Mouse (Mus musculus) urinary bladder, adult 18-20 months (tissue): Measurements from ENCODE around the gene Slc17a7.
"Not testable (repeated sequence)": the region's sequence is repeated elsewhere in the genome, so short reads cannot be mapped to it uniquely, and the experiment has no call there.

ENCODE experiments used
- DNase-seq, 2 experiments: peaks; one replicate each; pipeline ENCODE4 v3.0.0; 2022; ENCODE audit warnings: low spot score in 2 of 2, mixed read lengths in 2 of 2

The Slc17a7 gene

DNA sequence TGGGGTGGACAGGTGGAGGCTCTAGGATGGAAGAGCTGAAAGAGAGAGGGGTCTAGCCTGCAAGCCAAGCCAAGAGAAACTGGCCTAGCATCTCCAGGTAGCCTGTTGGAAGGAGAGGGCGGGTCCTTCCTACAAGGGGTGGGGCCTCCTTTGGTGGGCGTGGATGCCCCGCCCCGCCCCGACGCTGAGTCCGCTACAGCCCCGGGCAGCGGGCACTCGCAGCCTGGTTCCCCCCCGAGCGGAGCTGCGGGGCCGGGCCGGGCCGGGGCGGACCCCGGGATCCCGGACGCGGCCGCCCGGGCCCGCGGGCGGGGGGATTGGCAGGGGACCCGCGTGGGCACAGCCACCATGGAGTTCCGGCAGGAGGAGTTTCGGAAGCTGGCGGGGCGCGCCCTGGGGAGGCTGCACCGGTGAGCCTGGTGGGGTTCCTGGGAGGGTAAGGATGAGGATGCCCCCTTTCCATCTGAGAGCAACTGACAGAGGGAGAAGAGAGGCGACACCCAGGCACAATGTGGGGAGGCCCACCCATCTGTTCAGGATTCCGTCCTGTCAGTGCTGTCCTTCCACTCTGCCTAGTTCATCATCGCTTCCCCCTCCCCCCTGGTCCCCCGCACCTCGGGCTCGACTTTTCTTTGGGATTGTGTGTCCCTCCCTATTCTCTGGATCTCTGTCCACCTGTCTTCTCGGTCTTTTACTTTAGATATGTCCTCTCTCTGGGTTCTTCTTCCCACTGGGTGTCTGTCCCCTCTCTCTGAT, at the start of gene Slc17a7:
Gene Slc17a7 (plus strand): TSS at position 215 of the 756 bp plus-strand sequence.
- DNase-seq: peak in 1 of 2 experiments; percentile 25

DNA sequence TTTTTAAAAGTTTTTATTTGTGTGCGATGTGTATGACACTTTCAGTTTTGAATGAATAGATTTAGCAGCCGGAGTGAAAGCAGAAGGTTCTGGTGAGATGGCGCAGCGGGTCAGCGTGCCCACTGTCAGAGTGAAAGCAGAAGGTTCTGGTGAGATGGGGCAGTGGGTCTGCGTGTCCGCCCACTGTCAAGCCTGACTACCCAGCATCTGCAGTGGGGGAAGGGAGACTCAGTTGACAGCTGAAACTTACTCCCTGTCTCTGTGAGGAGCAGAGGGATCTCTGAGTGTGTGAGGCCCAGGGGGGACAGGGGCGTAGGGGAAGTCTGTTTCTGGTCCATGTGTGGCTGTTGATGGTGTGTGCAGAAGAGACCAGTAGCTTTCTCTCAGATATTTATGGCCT, 46.2 kb upstream of the Slc17a7 start:
- DNase-seq: no peak

- no peak for DNase-seq
Observed at GRCm38 (mm10) chr7:45118336-45118735, 45.4 kb upstream of the Slc17a7 start.

DNA sequence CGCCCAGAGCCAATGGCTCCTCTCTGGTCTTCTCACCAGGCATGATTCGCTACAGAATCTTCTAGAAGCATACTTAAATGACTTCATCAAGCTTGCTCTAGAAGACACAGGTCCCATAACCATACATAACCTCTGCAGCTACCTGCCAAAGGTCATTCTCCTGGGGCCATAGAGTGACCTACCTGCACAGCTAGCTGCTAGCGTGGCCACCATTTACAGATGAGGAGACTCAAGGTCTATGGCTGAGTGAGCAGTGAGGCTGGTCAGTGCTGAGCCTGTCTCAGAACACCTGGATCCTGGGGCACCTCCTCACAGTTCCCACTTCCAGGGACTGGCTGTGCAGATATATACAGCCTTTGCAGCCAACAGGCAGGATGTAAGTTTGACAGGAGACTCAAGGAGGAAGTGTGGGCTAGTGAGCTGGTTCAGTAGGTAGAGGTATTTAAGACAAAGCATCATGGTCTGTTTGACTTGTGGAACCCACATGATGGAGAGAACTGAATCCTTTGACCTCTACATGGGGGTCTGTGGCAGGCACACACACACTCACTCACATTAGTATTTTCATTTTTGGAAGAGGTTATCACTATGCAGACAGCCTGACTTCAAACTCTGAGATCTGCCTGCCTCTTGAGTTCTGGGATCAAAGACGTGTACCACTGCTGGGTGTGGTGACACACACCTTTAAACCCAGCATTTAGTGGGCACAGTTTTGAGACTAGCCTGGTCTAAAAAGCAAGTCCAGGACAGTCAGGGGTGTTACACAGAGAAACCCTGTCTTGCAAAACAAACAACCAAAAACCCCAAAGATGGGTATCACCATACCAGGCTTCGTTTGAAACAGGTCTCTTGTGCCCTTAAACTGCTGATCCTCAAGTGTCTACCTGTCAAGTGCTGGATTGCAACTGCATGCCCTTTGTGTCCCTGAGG, 43.7 kb upstream of the Slc17a7 start:
- DNase-seq: no peak

GRCm38 (mm10) chr7:45121404-45121803, 42.3 kb upstream of the Slc17a7 start:
- DNase-seq: no peak

GRCm38 (mm10) chr7:45121966-45122365, 41.8 kb upstream of the Slc17a7 start:
- DNase-seq: no peak

GRCm38 (mm10) chr7:45122561-45123185, 41.1 kb upstream of the Slc17a7 start:
- DNase-seq: no peak

DNA sequence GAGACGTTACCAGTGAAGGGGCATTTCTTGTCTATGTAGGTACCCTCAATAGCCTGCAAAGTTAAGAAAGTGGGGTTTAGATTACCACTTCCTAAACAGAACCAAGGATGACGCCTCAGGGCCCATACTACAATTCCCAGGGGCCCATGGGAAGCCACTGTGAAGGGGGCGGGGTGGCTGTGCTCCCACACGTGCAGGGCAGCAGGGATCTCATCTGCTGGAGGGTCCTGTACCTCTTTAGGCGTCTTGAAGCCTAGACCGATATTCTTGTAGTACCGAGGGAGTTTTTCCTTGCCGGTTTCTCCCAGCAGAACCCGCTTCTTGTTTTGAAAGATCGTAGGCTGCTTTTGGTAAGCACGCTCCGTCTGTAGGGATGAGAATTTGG, 40.6 kb upstream of the Slc17a7 start:
- no peak for DNase-seq

- peak; percentile 93 to 99 for DNase-seq
Observed at GRCm38 (mm10) chr7:45124224-45125143, 39.3 kb upstream of the Slc17a7 start, which contains the start of gene Rps11. Gene Rps11 (minus strand): TSS chr7:45124439.

- no peak for DNase-seq
Observed at GRCm38 (mm10) chr7:45125144-45125600, 38.6 kb upstream of the Slc17a7 start.

DNA sequence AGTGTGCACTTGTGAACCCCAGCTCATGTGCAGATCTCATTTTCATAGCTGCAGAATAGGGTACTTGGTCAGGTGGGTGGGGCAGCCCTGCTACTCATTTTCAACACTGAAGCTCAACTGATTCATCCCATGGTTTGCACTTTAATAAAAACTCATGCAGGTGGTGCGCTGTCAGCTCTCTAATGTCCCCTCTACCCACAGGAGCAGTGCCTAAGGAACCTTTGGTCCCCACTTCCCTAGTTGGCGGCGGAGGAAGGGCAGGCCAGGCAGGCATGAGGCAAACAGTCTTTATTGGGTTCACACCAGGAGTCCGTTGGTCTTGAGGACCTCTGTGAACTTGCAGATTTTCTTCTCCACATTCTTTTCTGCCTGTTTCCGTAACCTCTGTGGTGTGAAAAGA, 38.1 kb upstream of the Slc17a7 start:
- DNase-seq: not testable (repeated sequence)

DNA sequence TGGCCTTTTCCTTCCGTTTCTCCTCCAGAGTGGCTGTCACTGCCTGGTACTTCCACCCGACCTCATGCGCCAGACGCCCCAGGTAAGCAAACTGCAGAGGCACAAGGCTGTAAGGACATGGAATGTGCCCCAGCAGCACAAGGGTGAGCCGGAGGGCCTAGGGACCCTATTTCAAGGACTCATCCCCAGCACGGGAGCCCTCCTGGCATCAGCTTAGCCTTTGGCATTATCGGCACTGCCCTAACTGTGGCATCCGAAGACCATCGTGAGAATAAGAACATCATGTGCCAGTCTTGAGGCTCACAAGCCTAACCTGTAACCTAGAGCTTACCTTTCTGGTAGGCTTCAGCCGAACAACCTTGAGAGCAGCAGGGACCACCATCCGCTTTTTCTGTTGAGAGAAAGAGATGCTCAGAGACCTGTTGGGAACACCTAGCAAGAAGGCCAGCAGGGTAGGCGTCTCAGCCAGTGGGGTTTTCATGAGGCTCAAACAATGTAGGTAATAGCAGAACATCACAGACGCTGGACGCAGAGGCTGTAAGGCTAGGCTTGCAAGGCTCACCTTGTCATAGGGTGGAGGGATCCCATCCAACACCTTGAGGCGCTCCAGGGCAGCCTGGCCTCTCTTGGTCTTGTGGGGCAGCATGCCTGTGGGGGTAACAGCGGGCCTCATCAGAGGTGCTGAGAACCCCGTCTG, 37.5 kb upstream of the Slc17a7 start:
- DNase-seq: no peak

GRCm38 (mm10) chr7:45126844-45127699, 36.7 kb upstream of the Slc17a7 start:
- DNase-seq: no peak

DNA sequence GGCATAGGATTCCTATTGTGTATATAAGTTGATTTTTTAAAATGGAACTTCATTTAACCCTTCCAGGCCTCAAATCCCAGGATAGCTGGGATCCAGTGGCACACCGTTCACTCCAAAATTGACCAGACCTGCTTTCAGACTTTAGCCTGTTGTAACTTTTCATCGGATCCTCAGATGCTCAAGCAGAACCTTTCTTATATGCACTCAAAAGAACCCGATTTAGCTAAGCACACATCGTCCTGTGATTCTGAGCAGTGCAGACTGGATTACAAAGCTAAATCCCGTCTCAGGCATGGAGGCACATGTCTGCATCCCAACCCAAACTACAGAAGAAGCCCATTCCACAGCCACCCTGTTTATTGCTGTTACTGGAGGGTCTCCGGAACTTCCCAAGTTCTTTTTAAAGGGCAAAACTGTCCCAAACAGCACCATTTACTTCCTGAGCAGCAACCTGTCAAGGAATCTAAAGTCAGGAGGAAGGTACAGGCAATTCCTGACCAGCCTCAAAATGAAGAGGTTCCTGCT, 36.0 kb upstream of the Slc17a7 start:
- no peak for DNase-seq

GRCm38 (mm10) chr7:45128624-45129246, 35.0 kb upstream of the Slc17a7 start, which contains the start of gene Rpl13a:
Gene Rpl13a (minus strand): TSS chr7:45128761.
- DNase-seq: peak; percentile 96 to 99

GRCm38 (mm10) chr7:45129318-45129717, 34.4 kb upstream of the Slc17a7 start:
- DNase-seq: no peak

DNA sequence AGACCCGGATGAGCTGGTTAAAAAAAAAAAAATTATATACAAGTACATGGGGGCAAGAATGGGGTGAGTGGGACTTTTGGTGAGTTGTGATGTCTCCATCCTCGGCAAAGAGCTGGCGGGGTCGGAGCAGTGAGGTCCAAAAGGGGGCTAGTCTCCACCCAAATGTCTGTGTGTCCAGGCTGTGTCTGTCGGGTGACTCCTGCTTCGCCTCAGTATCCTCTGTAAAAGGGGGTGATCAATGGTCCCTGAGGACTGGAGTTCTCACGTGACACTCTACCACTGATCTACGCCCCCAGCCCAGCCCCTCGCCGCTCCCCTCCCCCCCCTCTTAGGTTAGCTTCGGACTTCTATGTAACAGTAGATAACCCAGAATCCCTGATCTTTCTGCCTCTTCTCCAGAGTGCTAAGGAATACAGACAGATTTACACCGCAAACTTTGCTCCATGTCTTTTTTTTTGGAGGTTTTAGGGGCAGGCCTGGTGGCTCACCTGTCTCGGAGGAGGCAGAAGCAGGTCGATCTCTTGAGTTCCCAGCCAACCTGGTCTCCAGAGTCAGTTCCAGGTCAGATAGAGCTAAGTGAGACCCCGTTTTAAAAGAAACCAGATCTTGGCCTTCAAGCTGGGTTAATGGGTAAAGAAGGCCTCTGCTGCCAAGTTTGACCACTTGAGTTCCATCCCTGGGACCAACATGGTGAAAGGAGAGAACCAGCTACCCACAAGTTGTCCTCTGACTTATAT, 33.8 kb upstream of the Slc17a7 start:
- no peak for DNase-seq

DNA sequence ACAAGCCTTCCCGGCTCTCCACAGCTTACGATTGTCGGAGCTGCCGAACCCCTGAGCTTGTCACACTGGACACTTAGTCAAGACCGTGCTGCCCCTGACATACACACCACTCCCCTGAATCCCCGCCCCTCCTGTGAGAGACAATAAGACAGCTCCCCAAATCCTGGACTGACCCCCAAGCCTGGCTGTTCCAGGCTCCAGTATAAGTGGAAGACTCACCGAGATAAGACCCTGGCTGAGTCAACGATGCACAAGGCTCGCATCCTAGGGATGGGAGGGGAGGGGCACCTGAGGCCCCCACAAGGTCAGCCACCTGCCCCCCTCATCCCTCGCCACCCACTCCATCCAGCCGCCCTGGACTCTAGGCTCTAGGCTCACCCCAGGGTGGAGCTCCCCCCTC, 31.9 kb upstream of the Slc17a7 start:
- DNase-seq: no peak
